Mouse (Mus musculus) bone marrow macrophage, adult 2 months (primary cell): ENCODE measurements around the gene Ect2.

Experiments used
- CTCF ChIP-seq: IDR thresholded peaks from 2 replicates; pipeline ENCODE4 v1.5.1; 2012; ENCODE audit warnings: low read depth, mild to moderate bottlenecking, low read length, moderate library complexity
- POLR2A ChIP-seq: IDR thresholded peaks from 2 replicates; pipeline ENCODE4 v1.6.1; 2012; ENCODE audit warnings: mild to moderate bottlenecking, low read depth, low read length, borderline replicate concordance

DNA sequence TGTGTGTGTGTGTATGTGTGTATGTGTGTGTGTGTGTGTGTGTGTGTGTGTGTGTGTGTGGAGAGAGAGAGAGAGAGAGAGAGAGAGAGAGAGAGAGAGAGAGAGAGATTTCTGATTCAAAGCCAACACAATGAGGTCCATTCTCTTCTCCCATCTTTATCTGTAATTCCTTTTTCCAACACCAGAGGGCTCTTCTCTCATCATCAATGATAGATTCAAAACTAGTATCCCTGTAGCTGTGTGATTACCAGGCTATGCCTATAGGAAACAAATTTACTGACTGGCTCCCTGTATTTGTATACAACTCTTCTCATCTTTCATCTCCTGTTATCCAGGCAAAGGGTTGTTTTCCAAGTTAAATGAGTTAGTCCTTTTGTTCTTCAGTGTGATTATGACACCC is 86.5 kb downstream of the Ect2 start:
- TF ChIP-seq CTCF (no peak), POLR2A (no peak)
